Mouse (Mus musculus) hindbrain, embryonic 11.5 days (tissue): ENCODE data around the gene Mfsd6l. TPM values are rescaled to one million over a fixed set of nuclear protein-coding genes. Genes with fewer than 3 reads are reported as not detected.

Experiments used
- ATAC-seq: fragments of 200-750 bp; cut with Nextera tagmentation; 2 replicates; pipeline ENCODE4 v1.8.0; 2017; ENCODE audit warnings: mild to moderate bottlenecking, moderate TSS enrichment, moderate library complexity; ENCODE audit not compliant: low FRiP score
- DNase-seq: peaks from one replicate; pipeline ENCODE4 v3.0.0-alpha.2; 2015; ENCODE audit warnings: low spot score
- H3K27ac ChIP-seq: fragments of 300-500 bp; sonication (generic); 2 replicates; pipeline ENCODE4 v1.5.1; 2014; ENCODE audit warnings: mild to moderate bottlenecking, low read depth, low read length
- H3K27me3 ChIP-seq: fragments of 300-500 bp; sonication (generic); 2 replicates; pipeline ENCODE4 v1.6.1; 2014; ENCODE audit warnings: mild to moderate bottlenecking, low read length, moderate library complexity, mixed read lengths; ENCODE audit not compliant: control insufficient read depth, insufficient read depth
- H3K36me3 ChIP-seq: fragments of 300-500 bp; sonication (generic); 2 replicates; pipeline ENCODE4 v1.6.1; 2014; ENCODE audit warnings: mild to moderate bottlenecking, low read length, moderate library complexity, mixed read lengths; ENCODE audit not compliant: control insufficient read depth, insufficient read depth
- H3K4me1 ChIP-seq: fragments of 300-500 bp; sonication (generic); replicated peaks from 2 replicates; pipeline ENCODE4 v1.6.1; 2014; ENCODE audit warnings: low read length, mixed read lengths; ENCODE audit not compliant: control insufficient read depth, insufficient read depth
- H3K4me2 ChIP-seq: fragments of 300-500 bp; sonication (generic); replicated peaks from 2 replicates; pipeline ENCODE4 v1.6.1; 2014; ENCODE audit warnings: mild to moderate bottlenecking, low read depth, low read length
- H3K4me3 ChIP-seq: fragments of 300-500 bp; sonication (generic); 2 replicates; pipeline ENCODE4 v1.5.1; 2014; ENCODE audit warnings: low read depth, low read length
- H3K9ac ChIP-seq: fragments of 300-500 bp; sonication (generic); 2 replicates; pipeline ENCODE4 v1.6.1; 2014; ENCODE audit warnings: low read depth, low read length
- H3K9me3 ChIP-seq: fragments of 300-500 bp; sonication (generic); 2 replicates; pipeline ENCODE4 v1.6.1; 2016; ENCODE audit warnings: low read length; ENCODE audit not compliant: control insufficient read depth
- WGBS: fragments of 180-500 bp; shearing (Covaris S2); extraction: QIAGEN DNeasy Blood & Tissue Kit; methylation state at CpG from one replicate; pipeline ENCODE4 v1.1.7; 2014; 5-methylcytosine and 5-hydroxymethylcytosine counted together
- polyA plus RNA-seq: library from polyadenylated mRNA; unstranded; fragments of >200 nt; fragmentation: Nextera tagmentation; extraction: Ambion mirVana; gene quantifications from 2 replicates; pipeline ENCODE4 v1.2.1, GENCODE M21; 2014

Mfsd6l gene
- polyA plus RNA-seq, 1 experiment from 2014 or later, result not detected

GRCm38 (mm10) chr11:68564356-68565031 is 8.5 kb downstream of the Mfsd6l start:
- DNase-seq (no peak), ATAC-seq (no peak)
- Histone ChIP-seq H3K4me3 (no peak overlapping the region), H3K36me3 (no peaks in the 10 kb centered on the region), H3K4me2 (no peak overlapping the region), H3K4me1 (no peaks in the 10 kb centered on the region), H3K9me3 (no peaks in the 10 kb centered on the region), H3K9ac (no peak overlapping the region), H3K27ac (no peak overlapping the region), H3K27me3 (no peaks in the 10 kb centered on the region)
- 81% methylated on average over 13 of the region's 13 CpGs for WGBS

GRCm38 (mm10) chr11:68565032-68565429 is 9.0 kb downstream of the Mfsd6l start:
- H3K4me2 ChIP-seq, result no peak overlapping the region
- ATAC-seq, result no peak

GRCm38 (mm10) chr11:68566447-68567059 is 10.6 kb downstream of the Mfsd6l start:
- Histone ChIP-seq H3K9ac (no peak overlapping the region), H3K4me2 (peak overlapping the region; percentile 50), H3K9me3 (no peaks in the 10 kb centered on the region), H3K4me1 (no peaks in the 10 kb centered on the region), H3K4me3 (peak overlapping the region; percentile 6; the same call in 1 of the 2 replicates), H3K36me3 (no peaks in the 10 kb centered on the region), H3K27me3 (no peaks in the 10 kb centered on the region), H3K27ac (no peak overlapping the region)
- DNase-seq (peak; percentile 91), ATAC-seq (no peak)
- WGBS, result 22% methylated on average over 17 of the region's 17 CpGs

More at GRCm38 (mm10) chr11:68565032-68565429, 9.0 kb downstream of the Mfsd6l start:
- no peak for DNase-seq
- H3K9ac ChIP-seq, result no peak overlapping the region
- H3K4me3 ChIP-seq, result no peak overlapping the region
- no peak overlapping the region for H3K27ac ChIP-seq
- no peaks in the 10 kb centered on the region for H3K36me3 ChIP-seq
- no peaks in the 10 kb centered on the region for H3K27me3 ChIP-seq
- H3K9me3 ChIP-seq, result no peaks in the 10 kb centered on the region
- WGBS, result 85% methylated on average over 3 of the region's 3 CpGs
- H3K4me1 ChIP-seq, result no peaks in the 10 kb centered on the region

- no peak overlapping the region for H3K9ac ChIP-seq
- ATAC-seq (no peak), DNase-seq (no peak)
- WGBS, result 91% methylated on average over 5 of the region's 5 CpGs
- H3K4me2 ChIP-seq, result no peak overlapping the region
- no peaks in the 10 kb centered on the region for H3K27me3 ChIP-seq
- no peaks in the 10 kb centered on the region for H3K4me1 ChIP-seq
- no peak overlapping the region for H3K4me3 ChIP-seq
- H3K36me3 ChIP-seq, result no peaks in the 10 kb centered on the region
- H3K27ac ChIP-seq, result no peak overlapping the region
- no peaks in the 10 kb centered on the region for H3K9me3 ChIP-seq
Measured at GRCm38 (mm10) chr11:68570861-68571260, 14.9 kb downstream of the Mfsd6l start.

GRCm38 (mm10) chr11:68577076-68577475 is 21.1 kb downstream of the Mfsd6l start:
- no peak for ATAC-seq

GRCm38 (mm10) chr11:68579462-68579881 is 23.5 kb downstream of the Mfsd6l start:
- Histone ChIP-seq H3K27ac (no peak overlapping the region; the same call in 1 of the 2 replicates), H3K4me1 (no peaks in the 10 kb centered on the region), H3K36me3 (no peaks in the 10 kb centered on the region), H3K4me2 (no peak overlapping the region), H3K9me3 (no peaks in the 10 kb centered on the region), H3K9ac (no peak overlapping the region), H3K27me3 (no peaks in the 10 kb centered on the region), H3K4me3 (no peak overlapping the region)
- ATAC-seq, result no peak
- WGBS, result 37% methylated on average over 9 of the region's 9 CpGs
- peak; percentile 47 for DNase-seq

More at GRCm38 (mm10) chr11:68577076-68577475, 21.1 kb downstream of the Mfsd6l start:
- no peak overlapping the region for H3K27ac ChIP-seq
- H3K9ac ChIP-seq, result no peak overlapping the region
- WGBS, result 88% methylated on average over 1 of the region's 1 CpGs
- no peaks in the 10 kb centered on the region for H3K27me3 ChIP-seq
- H3K36me3 ChIP-seq, result no peaks in the 10 kb centered on the region
- DNase-seq, result no peak
- no peaks in the 10 kb centered on the region for H3K4me1 ChIP-seq
- no peak overlapping the region for H3K4me3 ChIP-seq
- no peaks in the 10 kb centered on the region for H3K9me3 ChIP-seq
- H3K4me2 ChIP-seq, result no peak overlapping the region

- no peaks in the 10 kb centered on the region for H3K27me3 ChIP-seq
- H3K9me3 ChIP-seq, result no peaks in the 10 kb centered on the region
- ATAC-seq, result no peak
- H3K4me2 ChIP-seq, result no peak overlapping the region
- no peak for DNase-seq
- H3K36me3 ChIP-seq, result no peaks in the 10 kb centered on the region
- H3K4me3 ChIP-seq, result no peak overlapping the region
- 49% methylated on average over 6 of the region's 6 CpGs for WGBS
- no peaks in the 10 kb centered on the region for H3K4me1 ChIP-seq
- H3K9ac ChIP-seq, result no peak overlapping the region
- no peak overlapping the region for H3K27ac ChIP-seq
Measured at GRCm38 (mm10) chr11:68580566-68580965, 24.6 kb downstream of the Mfsd6l start.

- 84% methylated on average over 13 of the region's 13 CpGs for WGBS
- Histone ChIP-seq H3K27me3 (no peaks in the 10 kb centered on the region), H3K27ac (no peak overlapping the region), H3K36me3 (no peaks in the 10 kb centered on the region), H3K9me3 (no peaks in the 10 kb centered on the region), H3K4me1 (no peaks in the 10 kb centered on the region), H3K4me2 (no peak overlapping the region), H3K4me3 (no peak overlapping the region), H3K9ac (no peak overlapping the region)
- ATAC-seq, result no peak
- DNase-seq, result no peak
Measured at GRCm38 (mm10) chr11:68583225-68583624, 27.2 kb downstream of the Mfsd6l start.
